Mouse (Mus musculus) liver, embryonic 14.5 days (tissue): Measurements from ENCODE around the gene Adat2.

Source experiments
- CTCF ChIP-seq: IDR thresholded peaks from 2 replicates; pipeline ENCODE4 v1.5.1; 2016; ENCODE audit warnings: antibody characterized with exemption, low read depth, control low read depth
- EP300 ChIP-seq: IDR thresholded peaks from 2 replicates; pipeline ENCODE4 v1.6.1; 2016; ENCODE audit warnings: antibody characterized with exemption, low read depth

GRCm38 (mm10) chr10:13541721-13542120 lies 11.0 kb upstream of the Adat2 start:
- no peak for TF ChIP-seq CTCF
- no peak for TF ChIP-seq EP300
